Mouse (Mus musculus): ENCODE measurements at regions not wholly inside any gene's neighbourhood (a gene's known extent, or its start where the extent isn't known, plus 50 kb on each side); places are given as distances from the start of the nearest gene placed in this dataset.

DNA sequence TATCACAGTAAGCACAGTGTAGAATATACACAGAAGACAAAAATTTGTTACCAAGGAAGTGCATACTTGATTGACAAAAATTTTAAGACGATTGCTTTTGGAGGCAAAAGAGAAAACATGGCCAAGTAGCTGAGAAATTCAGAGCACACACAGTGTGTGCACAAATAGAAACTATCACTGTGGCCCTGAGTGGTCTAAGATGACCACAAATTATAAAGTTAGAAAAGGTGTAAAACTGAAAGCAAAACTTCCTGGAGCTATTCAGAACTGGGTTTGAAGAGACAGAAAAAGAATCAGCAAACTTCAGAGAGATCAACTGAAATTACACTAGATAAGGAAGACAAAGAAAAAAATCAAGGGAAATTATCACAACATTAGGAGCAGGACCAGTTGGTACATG, 487.6 kb downstream of the Car8 start:
- no peak for TF ChIP-seq CTCF (conservative IDR thresholded peaks at IDR 0.05; ENCODE audit: insufficient read depth, insufficient read length, low read depth, low read length)
- no peak for TF ChIP-seq POLR2A (IDR thresholded peaks at IDR 0.05; ENCODE audit: low read depth, low read length)
